Mouse (Mus musculus): ENCODE data around the gene Sik3. TPM values are rescaled to one million over a fixed set of nuclear protein-coding genes. Genes with fewer than 3 reads are reported as not detected.

Gene Sik3
- polyA plus RNA-seq, 1 experiment from 2014 or later, result 5.6 TPM

DNA sequence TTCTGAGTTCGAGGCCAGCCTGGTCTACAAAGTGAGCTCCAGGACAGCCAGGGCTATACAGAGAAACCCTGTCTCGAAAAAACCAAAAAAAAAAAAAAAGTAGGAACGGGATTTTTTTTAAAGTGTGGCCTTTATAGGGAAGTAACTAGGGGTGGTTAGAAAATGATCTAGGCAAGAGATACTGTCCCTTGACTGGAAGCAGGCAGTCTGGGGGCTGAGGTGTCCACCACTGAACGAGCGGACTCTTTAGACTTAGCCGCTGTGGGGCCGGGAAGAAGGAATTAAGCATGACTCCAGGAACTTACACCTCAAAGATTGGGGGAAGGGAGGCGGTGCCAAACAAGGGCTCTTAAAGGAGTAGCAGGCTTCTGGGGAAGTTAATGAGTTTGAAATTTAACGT, 205.6 kb downstream of the Sik3 start:
- peaks cover 61% of the 10 kb centered on the region for H3K36me3 ChIP-seq (replicated peaks)
- 86% methylated on average over 9 of the region's 9 CpGs for WGBS
- H3K27ac ChIP-seq, result no peak overlapping the region

DNA sequence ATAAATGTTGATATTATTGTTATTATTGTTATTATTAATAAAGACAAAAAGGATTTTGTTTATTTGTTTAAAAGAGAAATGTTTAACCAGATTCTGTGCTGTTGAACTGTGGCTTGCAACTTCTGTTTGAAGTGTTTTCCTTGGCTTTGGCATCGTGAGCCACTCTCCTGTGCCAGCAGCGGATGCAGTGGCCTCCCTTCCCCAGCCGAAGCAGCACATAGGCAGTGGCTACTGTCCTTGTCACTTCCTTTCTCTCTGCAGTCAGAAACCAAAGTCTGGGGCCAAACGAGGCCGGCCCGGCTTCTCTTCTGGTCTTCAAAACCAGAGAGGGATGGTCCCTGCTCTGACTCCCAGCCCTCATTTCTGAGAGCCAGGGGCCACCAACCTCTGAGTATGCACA, 210.5 kb downstream of the Sik3 start:
- Histone ChIP-seq H3K9me3 (no peaks in the 10 kb centered on the region), H3K4me3 (no peak overlapping the region), H3K27ac (no peak overlapping the region), H3K36me3 (replicated peaks) (peaks cover 47% of the 10 kb centered on the region), H3K4me1 (no peaks in the 10 kb centered on the region), H3K27me3 (ENCODE audit: poor library complexity, severe bottlenecking) (no peaks in the 10 kb centered on the region)
- 89% methylated on average over 6 of the region's 6 CpGs for WGBS
- no peak for DNase-seq (ENCODE audit: extremely low spot score, low spot score)

More for the DNA sequence above, 205.6 kb downstream of the Sik3 start:
- Histone ChIP-seq H3K4me3 (no peak overlapping the region), H3K4me1 (peaks cover 8% of the 10 kb centered on the region), H3K9me3 (no peaks in the 10 kb centered on the region), H3K27me3 (ENCODE audit: poor library complexity, severe bottlenecking) (no peaks in the 10 kb centered on the region)
- no peak for DNase-seq (ENCODE audit: extremely low spot score, low spot score)

DNA sequence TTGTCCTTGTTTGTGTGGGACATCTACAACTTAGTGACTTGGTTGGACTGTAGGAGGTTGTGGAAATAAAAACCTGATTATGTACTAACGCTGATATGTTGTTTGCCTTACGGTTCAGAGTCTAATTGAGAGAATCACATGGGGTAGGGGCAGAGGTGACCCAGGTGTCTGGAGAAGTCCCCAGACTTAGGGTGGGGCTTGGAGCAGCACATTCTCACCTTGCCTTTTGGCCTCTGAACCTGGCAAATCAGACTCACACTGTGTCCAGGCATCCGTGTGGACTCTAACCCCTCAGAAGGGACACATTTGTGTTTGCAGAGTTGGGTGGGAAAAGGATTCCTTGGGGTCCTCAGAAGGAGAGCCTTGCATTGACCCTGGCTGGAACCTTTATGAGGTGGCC, 211.5 kb downstream of the Sik3 start:
- no peak overlapping the region for H3K27ac ChIP-seq
- H3K4me1 ChIP-seq, result no peaks in the 10 kb centered on the region
- 96% methylated on average over 3 of the region's 3 CpGs for WGBS
- H3K36me3 ChIP-seq (replicated peaks), result peaks cover 43% of the 10 kb centered on the region
- no peaks in the 10 kb centered on the region for H3K9me3 ChIP-seq
- H3K27me3 ChIP-seq (ENCODE audit: poor library complexity, severe bottlenecking), result peaks cover 6% of the 10 kb centered on the region; the same call in 1 of the 2 replicates
- DNase-seq (ENCODE audit: extremely low spot score, low spot score), result no peak
- H3K4me3 ChIP-seq, result no peak overlapping the region

DNA sequence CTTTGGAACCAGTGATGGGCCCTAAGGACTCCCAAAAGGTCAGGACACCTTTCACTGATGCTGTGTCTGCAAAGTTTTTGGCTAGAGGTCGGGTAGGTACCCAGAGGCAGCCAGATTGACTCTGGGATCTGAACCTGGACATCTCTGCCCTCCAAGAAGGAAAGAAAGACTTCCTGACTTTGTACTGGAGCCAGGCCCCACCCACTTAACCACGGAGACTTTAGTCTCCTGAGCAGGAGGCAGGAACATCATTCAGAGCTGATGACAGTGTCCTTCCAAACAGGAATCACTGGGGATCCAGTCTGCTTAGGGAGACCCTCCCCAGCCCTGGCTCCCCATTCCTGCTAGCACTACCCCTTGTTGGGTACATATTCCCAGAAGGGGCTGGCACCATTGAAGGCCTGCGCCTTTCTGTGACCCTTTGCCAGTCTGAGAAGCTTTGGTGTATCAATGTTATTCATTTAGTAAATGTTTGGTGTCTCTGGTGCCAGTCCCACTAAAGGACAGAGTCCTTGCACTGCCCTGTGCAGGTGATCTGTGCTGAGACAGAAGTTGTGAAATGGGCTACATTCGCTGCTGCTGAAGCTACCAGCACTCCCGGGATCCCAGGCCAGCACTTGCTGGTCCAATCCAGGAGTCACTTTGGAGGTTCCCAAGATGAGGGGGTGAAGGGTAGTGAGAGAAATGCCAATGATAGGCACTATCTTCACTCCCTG, 212.5 kb downstream of the Sik3 start:
- H3K4me3 ChIP-seq, result no peak overlapping the region
- DNase-seq (ENCODE audit: extremely low spot score, low spot score), result no peak
- peaks cover 10% of the 10 kb centered on the region; the same call in 1 of the 2 replicates for H3K27me3 ChIP-seq (ENCODE audit: poor library complexity, severe bottlenecking)
- no peaks in the 10 kb centered on the region for H3K9me3 ChIP-seq
- peaks cover 33% of the 10 kb centered on the region for H3K36me3 ChIP-seq (replicated peaks)
- H3K27ac ChIP-seq, result no peak overlapping the region
- 69% methylated on average over 5 of the region's 5 CpGs for WGBS
- H3K4me1 ChIP-seq, result peaks cover 7% of the 10 kb centered on the region

DNA sequence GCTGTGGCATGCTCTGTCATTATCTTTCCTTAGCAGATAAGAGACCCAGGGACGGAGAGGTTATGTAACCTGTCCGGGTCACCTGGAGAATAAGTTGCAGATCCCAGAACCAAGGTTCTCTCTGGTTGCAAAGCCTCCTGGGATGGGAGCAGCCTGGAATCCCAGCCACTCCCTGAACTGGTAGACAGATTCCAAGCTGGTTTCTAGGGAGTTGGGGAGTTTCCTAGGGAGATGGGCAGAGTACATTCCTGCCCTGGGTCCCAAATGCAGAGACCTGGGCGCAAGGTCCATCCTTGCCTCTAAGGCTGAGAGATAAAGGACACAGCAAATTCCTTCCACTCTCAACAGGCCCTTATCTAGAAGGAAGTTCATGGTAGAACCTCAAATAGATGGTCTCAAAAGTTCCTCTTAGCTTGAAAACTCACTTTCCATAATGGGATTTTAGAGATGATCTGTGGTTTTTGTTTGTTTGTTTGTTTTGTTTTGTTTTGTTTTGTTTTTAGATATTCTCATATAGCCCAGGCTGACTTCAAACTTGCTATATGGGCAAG, 214.5 kb downstream of the Sik3 start:
- Histone ChIP-seq H3K4me1 (peaks cover 16% of the 10 kb centered on the region), H3K27me3 (ENCODE audit: poor library complexity, severe bottlenecking) (peaks cover 27% of the 10 kb centered on the region), H3K36me3 (replicated peaks) (peaks cover 13% of the 10 kb centered on the region), H3K9me3 (no peaks in the 10 kb centered on the region), H3K27ac (no peak overlapping the region), H3K4me3 (no peak overlapping the region)
- DNase-seq (ENCODE audit: extremely low spot score, low spot score), result no peak
- WGBS, result 89% methylated on average over 3 of the region's 3 CpGs

DNA sequence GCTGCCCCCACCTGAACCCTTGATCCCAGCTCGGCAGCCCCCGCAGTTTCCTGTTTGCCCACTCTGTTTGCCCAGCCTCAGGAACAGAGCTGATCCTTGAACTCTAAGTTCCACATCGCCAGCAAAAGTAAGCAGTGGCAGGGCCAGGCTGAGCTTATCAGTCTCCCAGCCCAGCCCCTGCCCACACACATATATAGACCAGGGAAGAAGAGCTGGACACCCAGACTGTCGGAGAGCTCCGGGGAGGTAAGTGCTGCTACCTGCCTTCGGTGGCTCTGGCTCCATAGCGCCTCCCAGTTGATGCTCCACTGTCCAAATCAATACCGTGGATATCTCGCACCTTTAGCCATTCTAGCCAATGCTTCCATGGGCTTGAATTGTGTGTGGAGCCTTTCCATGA, 215.9 kb downstream of the Sik3 start, which contains the start of gene Apoa1:
Apoa1 (plus strand) TSS at position 90 of the 400 bp plus-strand sequence.
- Histone ChIP-seq H3K27ac (no peak within 1 kb of the TSS), H3K27me3 (ENCODE audit: poor library complexity, severe bottlenecking) (peaks cover 27% of the 10 kb centered on the region), H3K9me3 (no peaks in the 10 kb centered on the region), H3K4me1 (peaks cover 16% of the 10 kb centered on the region), H3K36me3 (replicated peaks) (peaks cover 2% of the 10 kb centered on the region; the same call in 1 of the 2 replicates), H3K4me3 (no peak within 1 kb of the TSS)
- DNase-seq (ENCODE audit: extremely low spot score, low spot score), result no peak
- WGBS, result 63% methylated on average over 9 of the region's 9 CpGs

DNA sequence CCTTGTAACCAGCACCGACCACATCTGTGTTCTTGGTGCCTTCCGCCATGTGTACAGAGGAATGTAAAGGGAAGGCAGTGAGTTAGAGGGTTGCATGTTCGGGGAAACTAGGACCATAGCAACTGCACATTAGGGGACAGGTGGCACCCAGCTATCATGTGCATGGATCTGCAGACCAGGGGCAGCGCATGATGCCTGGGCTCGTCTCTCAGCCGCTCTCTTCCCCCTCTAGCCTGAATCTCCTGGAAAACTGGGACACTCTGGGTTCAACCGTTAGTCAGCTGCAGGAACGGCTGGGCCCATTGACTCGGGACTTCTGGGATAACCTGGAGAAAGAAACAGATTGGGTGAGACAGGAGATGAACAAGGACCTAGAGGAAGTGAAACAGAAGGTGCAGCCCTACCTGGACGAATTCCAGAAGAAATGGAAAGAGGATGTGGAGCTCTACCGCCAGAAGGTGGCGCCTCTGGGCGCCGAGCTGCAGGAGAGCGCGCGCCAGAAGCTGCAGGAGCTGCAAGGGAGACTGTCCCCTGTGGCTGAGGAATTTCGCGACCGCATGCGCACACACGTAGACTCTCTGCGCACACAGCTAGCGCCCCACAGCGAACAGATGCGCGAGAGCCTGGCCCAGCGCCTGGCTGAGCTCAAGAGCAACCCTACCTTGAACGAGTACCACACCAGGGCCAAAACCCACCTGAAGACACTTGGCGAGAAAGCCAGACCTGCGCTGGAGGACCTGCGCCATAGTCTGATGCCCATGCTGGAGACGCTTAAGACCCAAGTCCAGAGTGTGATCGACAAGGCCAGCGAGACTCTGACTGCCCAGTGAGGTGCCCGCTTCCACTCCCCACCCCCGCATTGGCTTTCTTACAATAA, 217.2 kb downstream of the Sik3 start:
- Histone ChIP-seq H3K4me3 (peak overlapping the region; percentile 61), H3K27me3 (ENCODE audit: poor library complexity, severe bottlenecking) (peaks cover 31% of the 10 kb centered on the region), H3K27ac (peak overlapping the region; percentile 86), H3K4me1 (peaks cover 16% of the 10 kb centered on the region), H3K36me3 (replicated peaks) (no peaks in the 10 kb centered on the region), H3K9me3 (no peaks in the 10 kb centered on the region)
- 15% methylated on average over 37 of the region's 37 CpGs for WGBS
- peak; percentile 83 for DNase-seq (ENCODE audit: extremely low spot score, low spot score)

DNA sequence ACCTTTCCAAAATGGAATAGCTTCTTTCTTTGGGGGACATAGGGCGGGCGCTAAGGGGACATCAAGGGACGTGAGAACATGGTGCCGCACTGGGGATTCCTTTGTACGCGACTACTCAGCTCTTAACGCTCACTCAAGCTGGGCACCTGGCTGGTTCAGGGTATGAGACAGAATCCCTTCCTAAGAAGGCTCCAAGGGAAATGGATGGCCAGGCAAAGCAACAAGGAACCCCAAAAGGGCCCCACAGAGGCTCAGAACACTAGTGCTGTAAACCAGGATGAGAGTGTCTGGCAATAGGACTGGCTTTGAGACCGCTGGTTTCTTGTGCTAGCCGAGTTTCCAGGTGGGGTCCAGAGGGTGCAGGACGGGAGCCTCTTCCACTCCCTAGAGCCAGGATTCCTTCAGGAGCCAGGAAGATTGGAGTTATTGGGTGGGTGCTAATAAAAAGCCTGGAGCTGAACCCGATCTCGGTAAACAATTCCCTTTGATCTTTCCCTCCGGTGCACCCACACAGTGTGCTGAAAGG, 217.9 kb downstream of the Sik3 start:
- no peaks in the 10 kb centered on the region for H3K36me3 ChIP-seq (replicated peaks)
- peak overlapping the region; percentile 61 for H3K4me3 ChIP-seq
- peaks cover 31% of the 10 kb centered on the region for H3K27me3 ChIP-seq (ENCODE audit: poor library complexity, severe bottlenecking)
- H3K27ac ChIP-seq, result peak overlapping the region; percentile 86
- H3K4me1 ChIP-seq, result peaks cover 23% of the 10 kb centered on the region
- no peak for DNase-seq (ENCODE audit: extremely low spot score, low spot score)
- WGBS, result 25% methylated on average over 13 of the region's 13 CpGs
- no peaks in the 10 kb centered on the region for H3K9me3 ChIP-seq

DNA sequence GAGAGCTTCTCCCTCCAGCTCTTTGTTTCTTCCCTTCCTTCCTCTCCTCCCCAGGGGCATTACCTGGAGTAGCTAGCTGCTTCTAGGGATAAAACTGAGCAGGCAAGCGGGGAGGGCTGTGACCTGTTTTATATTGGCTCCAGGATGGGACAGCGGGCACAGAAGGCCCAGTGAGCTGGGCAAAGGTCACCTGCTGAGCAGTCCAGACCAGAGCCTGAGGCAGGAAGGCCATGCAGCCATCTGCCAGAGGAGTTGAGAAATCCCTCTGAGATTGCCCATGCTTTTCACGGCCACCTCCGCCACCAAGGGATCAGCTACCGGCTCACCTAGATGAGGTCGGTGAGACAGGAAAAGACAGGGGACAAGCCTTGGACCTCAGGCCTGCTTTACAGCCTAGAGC, 222.6 kb downstream of the Sik3 start:
- H3K9me3 ChIP-seq, result no peaks in the 10 kb centered on the region
- no peaks in the 10 kb centered on the region for H3K36me3 ChIP-seq (replicated peaks)
- H3K27me3 ChIP-seq (ENCODE audit: poor library complexity, severe bottlenecking), result peaks cover 20% of the 10 kb centered on the region
- WGBS, result 88% methylated on average over 6 of the region's 6 CpGs
- H3K27ac ChIP-seq, result peak overlapping the region; percentile 46
- peaks cover 18% of the 10 kb centered on the region for H3K4me1 ChIP-seq
- no peak for DNase-seq (ENCODE audit: extremely low spot score, low spot score)
- no peak overlapping the region for H3K4me3 ChIP-seq

DNA sequence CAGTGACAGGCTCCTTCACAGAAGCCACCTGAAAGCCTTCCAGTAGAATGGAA, 222.8 kb downstream of the Sik3 start, which contains the start of gene Apoc3:
Apoc3 (minus strand) TSS at position 41 of the 53 bp plus-strand sequence.
- Histone ChIP-seq H3K4me3 (no peak within 1 kb of the TSS), H3K27me3 (ENCODE audit: poor library complexity, severe bottlenecking) (peaks cover 19% of the 10 kb centered on the region), H3K36me3 (replicated peaks) (no peaks in the 10 kb centered on the region), H3K9me3 (no peaks in the 10 kb centered on the region), H3K27ac (peak within 1 kb of the TSS; percentile 46), H3K4me1 (peaks cover 16% of the 10 kb centered on the region)
- no peak for DNase-seq (ENCODE audit: extremely low spot score, low spot score)

DNA sequence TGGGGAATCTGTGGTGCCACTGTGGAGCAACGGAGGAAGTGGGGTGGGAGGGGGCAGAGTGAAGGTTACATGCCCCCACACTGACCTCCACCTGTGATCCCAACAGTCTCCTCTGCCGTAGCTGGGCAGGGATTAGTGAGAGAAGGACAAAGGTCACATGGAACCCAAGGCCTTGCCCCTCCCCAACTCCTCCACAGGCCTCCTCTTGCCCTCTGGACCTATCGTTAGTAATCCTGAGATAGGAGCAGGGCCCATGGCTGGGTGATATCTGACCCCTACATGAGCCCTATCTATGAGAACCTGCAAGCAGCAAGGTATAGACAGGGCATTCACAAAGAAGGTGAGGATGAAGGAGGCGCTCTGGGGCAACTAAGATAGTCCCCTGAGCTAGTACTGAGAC, 223.0 kb downstream of the Sik3 start:
- DNase-seq (ENCODE audit: extremely low spot score, low spot score), result no peak
- WGBS, result 52% methylated on average over 4 of the region's 4 CpGs
- H3K36me3 ChIP-seq (replicated peaks), result no peaks in the 10 kb centered on the region
- H3K27ac ChIP-seq, result peak overlapping the region; percentile 46; the same call in 1 of the 2 replicates
- no peaks in the 10 kb centered on the region for H3K9me3 ChIP-seq
- H3K4me3 ChIP-seq, result no peak overlapping the region
- H3K27me3 ChIP-seq (ENCODE audit: poor library complexity, severe bottlenecking), result peaks cover 17% of the 10 kb centered on the region
- H3K4me1 ChIP-seq, result peaks cover 14% of the 10 kb centered on the region

DNA sequence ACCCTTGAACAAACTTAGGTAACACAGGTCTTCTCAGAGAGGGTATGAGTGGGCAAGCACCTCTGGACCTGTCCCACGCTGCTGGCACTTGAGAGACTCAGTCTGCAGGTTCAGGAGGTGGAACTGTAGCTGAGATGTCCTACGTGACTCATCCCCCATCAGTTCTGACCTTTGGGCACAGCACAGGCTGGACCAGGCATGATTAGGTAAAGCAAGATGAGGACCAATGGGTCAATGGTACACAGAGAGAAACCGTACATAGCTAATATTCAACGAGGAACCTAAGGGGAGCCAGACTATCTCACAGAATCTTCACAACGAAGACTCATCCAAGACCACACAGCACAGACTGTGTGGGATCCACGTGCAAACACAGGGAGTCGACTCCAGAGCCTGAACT, 226.2 kb downstream of the Sik3 start:
- no peaks in the 10 kb centered on the region for H3K9me3 ChIP-seq
- WGBS, result 90% methylated on average over 7 of the region's 7 CpGs
- H3K27ac ChIP-seq, result no peak overlapping the region
- DNase-seq (ENCODE audit: extremely low spot score, low spot score), result no peak
- H3K27me3 ChIP-seq (ENCODE audit: poor library complexity, severe bottlenecking), result 0 out of 2 replicates have a peak, but pooled peaks cover 9% of the 10 kb centered on the region
- H3K4me1 ChIP-seq, result peaks cover 19% of the 10 kb centered on the region
- no peak overlapping the region for H3K4me3 ChIP-seq
- H3K36me3 ChIP-seq (replicated peaks), result no peaks in the 10 kb centered on the region

Measured in forebrain, embryonic 10.5 days (tissue).